Mouse (Mus musculus) Patski (cell line): ENCODE measurements around the gene Tex261. TPM values are rescaled to one million over a fixed set of nuclear protein-coding genes. Genes with fewer than 3 reads are reported as not detected.

ENCODE experiments used
- ATAC-seq: fragments of 100-300 bp; one replicate; pipeline ENCODE4 v1.8.0; 2021
- CTCF ChIA-PET: fragments of 350-600 bp; sonication (Branson Sonifier 250); formaldehyde crosslinking; loops from one replicate; lab custom pipeline; 2022; ENCODE audit warnings: inconsistent platforms; lab: Charles Lee
- POLR2A ChIA-PET: fragments of 350-600 bp; sonication (Branson Sonifier 250); formaldehyde crosslinking; loops from one replicate; lab custom pipeline; 2022; ENCODE audit warnings: antibody characterized with exemption, inconsistent platforms; lab: Charles Lee
- DNase-seq: peaks from one replicate; pipeline ENCODE4 v3.0.0-alpha.2; 2011; ENCODE audit warnings: low read depth, low spot score
- H3K27me3 ChIP-seq: fragments of 371-371 bp; one replicate; pipeline ENCODE4 v1.5.1; 2021
- CTCF ChIP-seq: fragments of 100-300 bp; IDR thresholded peaks from one replicate; pipeline ENCODE4 v1.5.1; 2021
- in situ Hi-C: fragments of 300-500 bp; cut with MboI; formaldehyde crosslinking; loops from 3 replicates; pipeline ENCODE4 v1.11.1; 2018; ENCODE audit warnings: low pct_unique_long_range_greater_than_20kb, mixed read lengths
- polyA plus RNA-seq: library from polyadenylated mRNA; unstranded; gene quantifications from one replicate; pipeline ENCODE4 v1.2.3, GENCODE M21; 2021

Gene Tex261
- polyA plus RNA-seq, 1 experiment from 2014 or later = 92.7 TPM

- TF ChIP-seq CTCF = no peak
- ChIA-PET CTCF (interaction anchor here (2.1 kb wide), 1 partner anchor 9 kb away, joined by 7 read pairs; the partner anchor contains the start of gene Tex261), POLR2A (no interaction called here)
- no peaks in the 10 kb centered on the region for H3K27me3 ChIP-seq
- ATAC-seq = no peak
- in situ Hi-C loops = no loop called here
- DNase-seq = no peak
Observed at GRCm38 (mm10) chr6:83766982-83767381, 8.6 kb downstream of the Tex261 start.

GRCm38 (mm10) chr6:83762880-83763431 is 12.7 kb downstream of the Tex261 start:
- ATAC-seq (no peak), DNase-seq (no peak)
- in situ Hi-C loops = no loop called here
- ChIA-PET POLR2A (no interaction called here), CTCF (interaction anchor here (1.0 to 1.6 kb wide), 2 partner anchors 12 to 13 kb away, joined by 3 to 7 read pairs; partner anchors contain the start of gene Tex261)
- no peaks in the 10 kb centered on the region for H3K27me3 ChIP-seq
- no peak for TF ChIP-seq CTCF

GRCm38 (mm10) chr6:83762344-83762743 is 13.3 kb downstream of the Tex261 start, which contains the start of gene Ankrd53:
Gene Ankrd53 (plus strand): TSS chr6:83762644.
- in situ Hi-C loops = no loop called here
- POLR2A ChIA-PET = no interaction called here
- TF ChIP-seq CTCF = no peak
- CTCF ChIA-PET = interaction anchor here (1.0 to 1.6 kb wide), 2 partner anchors 11 to 14 kb away, joined by 3 to 7 read pairs; partner anchors contain the start of gene Tex261
- DNase-seq (no peak), ATAC-seq (no peak)
- no peaks in the 10 kb centered on the region for H3K27me3 ChIP-seq

GRCm38 (mm10) chr6:83756051-83756450 is 19.6 kb downstream of the Tex261 start:
- no peak for TF ChIP-seq CTCF
- ChIA-PET POLR2A (interaction anchor here (0.7 kb wide), 1 partner anchor 16 kb away, joined by 6 read pairs; no protein-coding TSS in a partner anchor), CTCF (no interaction called here)
- in situ Hi-C loops = no loop called here
- peaks cover 17% of the 10 kb centered on the region for H3K27me3 ChIP-seq
- ATAC-seq = no peak
- no peak for DNase-seq

GRCm38 (mm10) chr6:83750171-83750684 is 25.4 kb downstream of the Tex261 start:
- peaks cover 27% of the 10 kb centered on the region for H3K27me3 ChIP-seq
- no peak for TF ChIP-seq CTCF
- CTCF ChIA-PET = interaction anchor here (0.6 to 3.0 kb wide), 4 partner anchors 10 to 56 kb away, joined by 3 to 13 read pairs (median 3); no protein-coding TSS in a partner anchor
- in situ Hi-C loops = no loop called here
- POLR2A ChIA-PET = no interaction called here
- ATAC-seq = no peak
- no peak for DNase-seq

- ChIA-PET POLR2A (interaction anchor here (0.6 kb wide), 1 partner anchor 165 kb away, joined by 3 read pairs; no protein-coding TSS in a partner anchor), CTCF (interaction anchor here (2.4 to 3.0 kb wide), 2 partner anchors 18 to 55 kb away, joined by 7 to 13 read pairs; no protein-coding TSS in a partner anchor)
- peaks cover 27% of the 10 kb centered on the region for H3K27me3 ChIP-seq
- DNase-seq = no peak
- in situ Hi-C loops = no loop called here
- no peak for ATAC-seq
- no peak for TF ChIP-seq CTCF
Observed at GRCm38 (mm10) chr6:83749286-83749685, 26.3 kb downstream of the Tex261 start.

- no peak for TF ChIP-seq CTCF
- ChIA-PET CTCF (interaction anchor here (0.7 kb wide), 1 partner anchor 51 kb away, joined by 3 read pairs; no protein-coding TSS in a partner anchor), POLR2A (no interaction called here)
- H3K27me3 ChIP-seq = peaks cover 27% of the 10 kb centered on the region
- no peak for ATAC-seq
- in situ Hi-C loops = no loop called here
- no peak for DNase-seq
Observed at GRCm38 (mm10) chr6:83745466-83745865, 30.1 kb downstream of the Tex261 start.

- H3K27me3 ChIP-seq = peaks cover 27% of the 10 kb centered on the region
- in situ Hi-C loops = no loop called here
- CTCF ChIA-PET = no interaction called here
- POLR2A ChIA-PET = no interaction called here
- ATAC-seq (no peak), DNase-seq (no peak)
- TF ChIP-seq CTCF = no peak
Observed at GRCm38 (mm10) chr6:83744557-83744956, 31.1 kb downstream of the Tex261 start.

- TF ChIP-seq CTCF = no peak
- ATAC-seq = no peak
- H3K27me3 ChIP-seq = peaks cover 27% of the 10 kb centered on the region
- CTCF ChIA-PET = no interaction called here
- DNase-seq = no peak
- POLR2A ChIA-PET = no interaction called here
- in situ Hi-C loops = no loop called here
Observed at GRCm38 (mm10) chr6:83744126-83744525, 31.5 kb downstream of the Tex261 start.

- in situ Hi-C loops = no loop called here
- POLR2A ChIA-PET = no interaction called here
- no peak for ATAC-seq
Observed at GRCm38 (mm10) chr6:83743212-83743611, 32.4 kb downstream of the Tex261 start.

GRCm38 (mm10) chr6:83742761-83743160 is 32.9 kb downstream of the Tex261 start, which contains the start of gene Atp6v1b1:
Gene Atp6v1b1 (plus strand): TSS chr6:83742990.
- H3K27me3 ChIP-seq = peaks cover 21% of the 10 kb centered on the region
- no peak for TF ChIP-seq CTCF
- ChIA-PET CTCF (no interaction called here), POLR2A (no interaction called here)
- in situ Hi-C loops = no loop called here
- no peak for ATAC-seq
- no peak for DNase-seq

More at GRCm38 (mm10) chr6:83743212-83743611, 32.4 kb downstream of the Tex261 start:
- CTCF ChIA-PET = no interaction called here
- H3K27me3 ChIP-seq = peaks cover 24% of the 10 kb centered on the region
- no peak for TF ChIP-seq CTCF
- DNase-seq = no peak
